Mouse (Mus musculus) spleen, postnatal 4 days (tissue): Measurements from ENCODE around the gene Gapvd1.
"Not testable (repeated sequence)": the region's sequence is repeated elsewhere in the genome, so short reads cannot be mapped to it uniquely, and the experiment has no call there.

Experiments
- DNase-seq, 2 experiments: peaks; one replicate each; pipeline ENCODE4 v3.0.0; 2022; ENCODE audit warnings: low spot score in 2 of 2

The Gapvd1 gene

DNA sequence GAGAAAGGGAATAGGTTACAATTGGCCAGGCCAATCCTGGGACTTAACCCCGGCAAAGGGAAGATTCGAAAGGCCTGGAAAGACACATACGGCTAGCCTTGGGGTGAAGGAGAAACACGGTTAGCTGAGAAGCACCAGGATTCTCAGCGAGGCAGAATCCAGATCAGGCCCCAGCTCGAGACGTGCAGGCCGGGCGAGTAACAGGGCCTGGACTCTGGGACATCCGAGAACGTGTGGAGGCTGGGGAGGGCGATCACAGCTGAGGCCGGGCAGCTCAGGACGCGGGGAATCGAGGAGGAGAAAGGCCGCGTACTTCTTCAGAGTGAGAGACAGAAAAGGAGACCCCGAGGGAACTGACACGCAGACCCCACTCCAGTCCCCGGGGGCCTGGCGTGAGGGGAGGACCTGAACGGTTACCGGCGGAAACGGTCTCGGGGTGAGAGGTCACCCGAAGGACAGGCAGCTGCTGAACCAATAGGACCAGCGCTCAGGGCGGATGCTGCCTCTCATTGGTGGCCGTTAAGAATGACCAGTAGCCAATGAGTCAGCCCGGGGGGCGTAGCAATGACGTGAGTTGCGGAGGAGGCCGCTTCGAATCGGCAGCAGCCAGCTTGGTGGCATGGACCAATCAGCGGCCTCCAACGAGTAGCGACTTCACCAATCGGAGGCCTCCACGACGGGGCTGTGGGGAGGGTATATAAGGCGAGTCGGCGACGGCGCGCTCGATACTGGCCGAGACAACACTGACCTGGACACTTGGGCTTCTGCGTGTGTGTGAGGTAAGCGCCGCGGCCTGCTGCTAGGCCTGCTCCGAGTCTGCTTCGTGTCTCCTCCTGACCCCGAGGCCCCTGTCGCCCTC is 16.6 kb upstream of the Gapvd1 start, which contains the start of gene Hspa5:
Gene Hspa5 (plus strand): TSS at position 603 of the 859 bp plus-strand sequence.
- DNase-seq = peak; percentile 98

DNA sequence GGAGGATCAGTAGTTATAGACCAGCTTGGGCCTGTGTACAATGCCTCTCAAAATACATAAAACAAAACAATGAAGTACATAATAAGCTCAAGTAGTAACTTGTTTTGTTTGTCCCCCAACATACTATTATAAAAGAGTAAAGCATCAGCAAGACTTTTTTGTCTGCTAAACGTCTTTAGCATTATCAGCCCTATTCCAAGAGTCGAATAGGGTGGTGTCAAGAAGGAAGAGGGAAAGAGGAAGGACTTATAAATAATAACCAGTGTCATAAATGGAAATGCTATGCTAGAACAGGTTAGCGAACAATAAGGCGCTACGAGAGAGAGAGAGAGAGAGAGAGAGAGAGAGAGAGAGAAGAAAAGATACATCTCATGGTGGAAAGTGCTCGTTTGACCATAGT is 15.9 kb upstream of the Gapvd1 start:
- DNase-seq = no peak

DNA sequence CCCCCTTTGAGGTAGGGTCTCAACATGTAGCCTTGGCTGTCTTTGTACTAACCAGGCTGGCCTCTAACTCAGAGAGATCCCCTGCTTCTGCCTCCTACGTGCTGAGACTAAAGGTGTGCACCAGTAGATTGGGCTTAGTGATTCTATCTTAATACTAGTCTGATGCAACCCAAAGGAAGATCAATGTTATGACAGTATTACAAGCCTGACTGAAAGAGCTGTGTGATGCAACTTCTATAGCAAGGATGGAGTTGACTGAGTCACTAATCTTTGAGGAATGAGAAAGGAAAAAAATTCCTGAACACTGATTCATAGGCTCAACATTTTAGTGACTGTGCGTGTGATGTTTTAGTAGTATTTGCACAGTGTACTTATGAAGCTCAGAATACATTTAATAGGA is 15.0 kb upstream of the Gapvd1 start:
- no peak for DNase-seq

DNA sequence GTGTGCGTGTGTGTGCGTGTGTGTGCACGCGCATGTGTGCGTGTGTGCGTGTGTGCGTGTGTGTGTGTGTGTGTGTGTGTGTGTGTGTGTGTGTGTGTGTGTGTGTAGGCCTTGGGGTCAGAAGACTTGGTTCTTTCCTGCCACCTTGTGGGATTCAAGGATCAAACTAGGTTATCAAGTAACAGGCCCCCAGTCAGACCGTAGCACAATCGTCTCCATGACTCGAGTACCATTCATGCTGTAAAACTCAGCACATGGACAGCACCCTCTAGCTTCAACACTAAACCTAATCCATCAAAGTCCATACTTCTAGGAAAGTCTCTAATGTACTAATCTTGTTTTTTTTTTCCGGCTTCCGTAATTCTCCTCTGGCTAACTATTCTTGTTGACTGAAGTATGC is 9.8 kb upstream of the Gapvd1 start:
- DNase-seq = no peak

DNA sequence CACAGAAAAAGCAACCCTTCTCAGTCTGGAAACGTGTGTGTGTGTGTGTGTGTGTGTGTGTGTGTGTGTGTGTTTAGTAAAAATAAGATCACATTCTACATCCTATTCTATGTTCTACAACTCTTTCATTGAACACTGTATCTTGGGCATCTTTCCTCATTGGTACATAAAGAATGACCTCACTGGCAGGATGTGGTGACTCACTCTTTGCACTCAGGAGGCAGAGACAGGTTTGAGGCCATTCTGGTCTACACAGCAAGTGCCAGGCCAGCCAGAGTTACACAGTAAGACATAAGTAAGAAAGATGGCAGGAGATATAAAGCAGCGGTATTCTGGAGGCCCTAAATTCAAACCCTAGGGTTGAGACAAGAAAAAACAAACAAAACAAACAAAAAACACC is 7.8 kb upstream of the Gapvd1 start:
- no peak for DNase-seq

DNA sequence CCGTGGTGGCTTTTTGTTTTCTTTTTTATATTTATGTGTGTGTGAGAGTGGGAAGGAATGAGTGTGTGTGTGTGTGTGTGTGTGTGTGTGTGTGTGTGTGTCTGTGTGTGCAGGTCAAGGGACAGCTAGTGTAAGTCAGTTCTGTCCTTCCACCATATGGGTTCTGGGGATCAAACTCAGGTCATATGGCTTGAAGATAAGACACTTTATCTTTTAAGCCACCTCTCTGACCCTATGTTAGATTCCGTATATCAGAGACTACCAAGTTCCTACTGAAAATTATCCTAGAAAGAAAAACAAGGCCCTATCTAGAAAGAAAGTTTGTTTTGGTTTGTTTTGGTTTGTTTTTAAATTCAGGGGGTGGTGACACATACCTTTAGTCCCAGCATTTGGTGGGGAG is 7.1 kb upstream of the Gapvd1 start:
- no peak for DNase-seq

- DNase-seq = not testable (repeated sequence)
Observed at GRCm38 (mm10) chr2:34761272-34761671, 6.2 kb upstream of the Gapvd1 start.

GRCm38 (mm10) chr2:34757341-34757740 is 2.3 kb upstream of the Gapvd1 start:
- no peak for DNase-seq

DNA sequence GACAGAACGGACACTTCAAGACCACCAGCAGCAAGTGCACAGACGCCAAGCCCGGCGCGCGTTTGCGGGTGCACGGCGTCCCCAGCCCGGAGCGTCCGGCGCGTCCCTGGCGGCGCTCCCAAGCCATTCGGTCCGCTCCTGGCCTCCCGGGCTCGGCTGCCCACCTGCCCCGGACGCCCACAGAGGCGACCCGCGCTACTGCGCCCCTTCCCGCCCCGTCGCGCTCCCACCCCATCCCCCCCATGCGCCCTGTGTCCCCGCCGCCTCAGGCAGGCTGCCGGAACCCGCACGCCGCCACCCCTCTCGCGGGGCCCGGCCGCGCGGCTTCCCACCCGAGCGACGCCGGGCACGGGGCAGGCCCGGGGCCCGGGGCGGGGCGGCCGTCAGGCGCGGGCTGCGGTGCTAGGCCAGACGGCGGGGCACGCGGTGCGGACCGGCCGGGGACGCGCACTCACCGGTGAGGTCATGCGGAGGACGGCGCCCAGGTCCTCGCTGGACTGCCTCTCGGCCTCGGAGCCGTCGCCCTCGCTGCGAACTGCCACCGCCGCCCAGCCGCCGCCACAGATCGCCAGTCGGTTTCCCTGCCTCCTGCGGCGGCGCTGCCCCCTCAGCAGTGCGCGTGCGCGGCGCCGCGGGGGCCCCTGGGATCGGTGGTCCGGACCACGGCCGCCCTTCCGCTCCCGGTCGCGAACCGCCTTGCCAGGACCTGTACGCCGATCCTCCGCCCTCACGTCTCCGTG is 1.1 kb downstream of the Gapvd1 start:
- DNase-seq = peak; percentile 89 to 97

DNA sequence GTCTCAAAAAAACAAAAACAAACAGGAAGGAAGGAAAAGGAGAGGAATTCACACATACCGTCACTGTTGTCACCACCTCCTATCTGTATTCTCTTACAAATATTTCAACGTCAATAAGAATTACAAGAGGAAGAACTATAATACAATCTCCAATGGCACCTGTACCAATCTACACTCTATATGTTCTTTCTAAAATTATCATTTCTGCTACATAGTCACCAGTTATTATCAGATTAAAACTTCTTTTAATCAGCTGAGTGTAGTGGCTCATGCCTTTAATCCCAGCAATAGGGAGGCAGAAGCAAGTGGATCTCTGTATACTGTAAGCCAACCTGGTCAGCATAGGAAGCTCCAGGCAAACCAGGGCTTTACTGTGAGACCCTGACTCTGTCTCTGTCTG is 4.8 kb downstream of the Gapvd1 start:
- no peak for DNase-seq

- DNase-seq = no peak
Observed at GRCm38 (mm10) chr2:34748479-34748878, 6.6 kb downstream of the Gapvd1 start.

DNA sequence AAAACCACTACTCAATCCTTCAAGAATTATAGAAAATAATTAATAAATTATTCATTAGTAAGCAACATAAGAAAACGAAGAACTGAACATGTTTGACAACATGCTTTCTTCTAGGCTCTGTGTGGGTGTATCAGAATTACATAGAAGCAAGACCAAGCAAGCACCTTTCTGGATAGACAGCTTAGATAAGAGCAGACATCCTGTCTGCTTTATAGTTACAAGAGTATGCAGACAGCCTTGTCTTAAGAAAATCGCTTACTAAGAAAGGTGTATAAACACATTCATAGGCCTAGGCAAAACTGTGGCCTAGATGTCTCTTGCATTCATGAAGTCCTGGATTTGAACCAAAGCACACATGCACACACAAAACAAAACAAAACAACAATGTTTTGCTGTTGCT is 9.4 kb downstream of the Gapvd1 start:
- DNase-seq = no peak

DNA sequence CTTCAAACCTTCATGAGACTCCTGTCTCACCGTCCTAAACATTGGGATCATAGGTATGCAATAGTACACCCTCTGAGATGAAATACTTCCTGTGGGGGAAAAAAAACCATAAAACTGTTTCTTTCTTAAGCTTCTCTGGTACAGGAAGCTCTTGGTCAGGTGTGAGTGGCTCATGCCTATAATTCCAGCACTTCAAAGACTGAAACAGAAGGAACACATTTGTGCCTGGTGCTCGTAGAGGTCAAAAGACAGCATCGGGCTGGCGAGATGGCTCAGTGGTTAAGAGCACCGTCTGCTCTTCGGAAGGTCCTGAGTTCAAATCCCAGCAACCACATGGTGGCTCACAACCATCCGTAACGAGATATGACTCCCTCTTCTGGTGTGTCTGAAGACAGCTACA is 10.6 kb downstream of the Gapvd1 start:
- DNase-seq = no peak

- no peak for DNase-seq
Observed at GRCm38 (mm10) chr2:34742675-34743074, 12.4 kb downstream of the Gapvd1 start.

- DNase-seq = no peak
Observed at GRCm38 (mm10) chr2:34741390-34742159, 13.5 kb downstream of the Gapvd1 start.

GRCm38 (mm10) chr2:34739684-34740391 is 15.2 kb downstream of the Gapvd1 start:
- DNase-seq = no peak

DNA sequence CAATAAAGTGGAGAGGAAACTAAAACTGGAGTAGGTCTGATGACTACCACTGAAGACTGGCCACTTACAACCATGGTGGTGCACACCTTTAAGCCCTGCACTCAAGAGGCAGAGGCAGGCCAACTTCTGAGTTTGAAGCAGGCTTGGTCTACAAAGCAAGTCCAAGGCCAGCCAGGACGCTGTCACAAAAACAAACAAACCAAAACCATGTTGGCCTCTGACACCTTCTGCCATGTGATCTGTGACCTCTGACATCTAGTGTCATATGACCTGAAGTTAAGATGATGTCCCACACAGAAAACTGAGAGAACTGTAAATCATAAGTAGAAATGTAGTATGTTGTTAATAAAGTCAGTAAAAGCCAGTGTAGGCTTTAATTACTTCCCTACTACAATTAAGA is 17.1 kb downstream of the Gapvd1 start:
- no peak for DNase-seq

DNA sequence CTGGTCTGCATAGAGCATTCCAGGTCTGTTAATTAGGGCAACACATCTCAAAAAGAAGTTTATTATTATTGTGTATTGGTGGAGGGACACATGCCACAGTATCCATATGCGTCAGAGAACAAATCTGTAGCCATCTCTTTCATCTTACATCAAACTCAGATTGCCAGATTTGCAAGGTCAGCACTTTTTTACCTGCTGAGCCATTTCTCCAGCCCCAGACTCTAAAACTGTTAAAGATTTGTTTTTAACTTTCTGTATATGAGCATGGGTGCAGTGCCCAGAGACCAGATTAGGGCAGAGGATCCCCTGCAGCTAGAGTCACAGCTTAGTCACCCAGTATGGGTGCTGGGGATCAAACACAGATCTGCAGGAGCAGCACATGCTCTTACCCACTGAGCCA is 18.4 kb downstream of the Gapvd1 start:
- no peak for DNase-seq

DNA sequence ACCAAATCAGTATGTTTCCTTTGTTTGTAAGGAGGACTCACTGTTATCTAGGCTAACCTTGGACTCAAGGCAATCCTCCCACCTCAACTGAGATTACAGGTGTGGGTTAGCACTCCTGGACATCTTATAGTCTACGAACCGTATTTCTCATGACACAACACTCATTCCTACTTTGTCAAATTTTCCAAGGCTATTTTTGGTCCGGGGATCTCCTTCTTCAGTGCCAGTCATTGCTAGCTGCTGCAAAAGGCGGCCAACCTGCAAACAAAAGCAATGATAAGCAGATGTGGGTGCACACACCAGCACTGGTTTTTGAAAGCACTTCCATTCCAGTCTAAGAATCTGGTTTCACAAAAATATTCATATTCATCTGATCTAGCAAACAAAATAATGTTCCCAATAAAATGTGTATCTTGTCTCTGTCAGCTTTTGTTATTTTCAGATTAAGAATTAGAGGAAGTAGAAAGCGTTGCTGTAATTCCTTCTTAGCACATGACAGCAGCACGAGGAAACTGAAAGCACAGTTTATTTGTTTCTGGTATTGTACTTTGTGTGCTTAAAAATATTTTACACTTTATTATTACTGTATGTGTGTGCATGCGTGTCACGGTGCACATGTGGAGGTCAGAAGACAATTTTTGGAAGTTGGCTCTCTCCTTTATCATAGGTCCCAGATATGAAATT is 27.8 kb downstream of the Gapvd1 start:
- DNase-seq = no peak

GRCm38 (mm10) chr2:34725269-34725668 is 29.8 kb downstream of the Gapvd1 start:
- no peak for DNase-seq

GRCm38 (mm10) chr2:34718196-34718595 is 36.8 kb downstream of the Gapvd1 start:
- DNase-seq = no peak
